Mouse (Mus musculus) lung, postnatal 14 days (tissue): ENCODE data around the gene Adamtsl4.
"Not testable (repeated sequence)": the region's sequence is repeated elsewhere in the genome, so short reads cannot be mapped to it uniquely, and the experiment has no call there.

Source experiments
- DNase-seq: peaks from one replicate; pipeline ENCODE4 v3.0.0; 2021

Gene Adamtsl4

DNA sequence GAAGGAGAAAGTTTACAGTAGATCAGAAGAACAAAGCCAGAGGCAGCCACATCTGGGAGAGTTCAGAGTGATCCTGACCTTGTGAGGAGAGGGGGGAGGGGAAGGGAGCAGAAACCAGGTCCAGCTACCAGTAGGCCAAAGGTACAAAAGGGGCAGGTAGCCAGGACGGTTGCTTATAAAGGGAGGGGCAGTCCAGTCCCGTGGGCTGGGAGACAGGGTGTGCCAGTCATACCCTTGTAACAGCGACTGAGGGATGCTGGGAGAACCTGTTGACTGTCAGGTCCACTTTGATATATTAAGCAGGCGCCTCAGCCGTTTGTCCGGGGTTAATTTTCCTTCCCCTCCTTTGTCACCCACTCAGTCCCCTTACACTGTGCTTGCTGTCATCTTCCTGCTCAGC is 12.9 kb downstream of the Adamtsl4 start:
- DNase-seq = peak; percentile 61

DNA sequence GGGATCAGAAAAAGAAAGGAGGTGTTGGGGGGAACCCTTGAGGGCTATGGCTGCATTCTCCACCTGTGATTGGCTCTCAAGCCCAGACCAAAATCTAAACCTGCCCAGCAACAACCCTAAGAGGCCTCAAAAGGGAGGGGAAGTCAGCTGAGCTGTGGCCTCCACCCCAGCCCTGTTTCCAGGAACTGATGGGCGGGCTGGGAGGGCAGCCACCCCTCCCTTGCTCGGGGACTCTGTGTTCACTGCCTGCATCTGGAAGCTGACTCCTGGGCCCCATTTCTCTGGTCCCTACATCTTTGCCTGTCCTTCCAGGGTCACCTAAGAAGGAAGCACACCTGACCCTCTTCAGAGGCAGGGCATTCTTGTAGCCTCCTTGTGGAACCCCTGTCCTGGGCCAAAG is 13.5 kb downstream of the Adamtsl4 start:
- DNase-seq = peak; percentile 80

DNA sequence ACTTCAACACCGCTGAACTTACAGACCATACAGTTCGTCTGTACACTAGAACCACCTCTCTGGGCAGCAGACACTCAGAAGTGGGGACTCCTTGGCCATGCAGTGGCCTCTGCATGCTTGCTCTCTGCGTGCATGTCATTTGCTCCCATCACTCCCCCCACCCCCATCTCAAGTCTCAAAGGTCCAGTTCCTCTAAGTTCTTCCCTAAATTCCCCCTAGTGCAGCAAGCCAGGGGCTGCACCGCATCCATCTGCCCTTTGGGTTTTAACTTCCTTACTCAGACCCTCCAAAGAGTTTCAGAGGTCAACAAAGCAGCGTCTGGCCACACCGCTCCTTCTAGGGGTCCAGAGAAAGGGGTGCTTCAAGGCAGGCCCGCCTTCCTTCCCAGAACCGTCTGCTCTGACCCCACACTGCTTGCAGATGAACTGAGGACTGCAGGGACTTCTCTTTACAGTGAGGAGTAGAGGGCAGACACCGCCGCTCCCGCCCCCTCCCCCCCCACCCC is 14.0 kb downstream of the Adamtsl4 start:
- peak; percentile 43 for DNase-seq

DNA sequence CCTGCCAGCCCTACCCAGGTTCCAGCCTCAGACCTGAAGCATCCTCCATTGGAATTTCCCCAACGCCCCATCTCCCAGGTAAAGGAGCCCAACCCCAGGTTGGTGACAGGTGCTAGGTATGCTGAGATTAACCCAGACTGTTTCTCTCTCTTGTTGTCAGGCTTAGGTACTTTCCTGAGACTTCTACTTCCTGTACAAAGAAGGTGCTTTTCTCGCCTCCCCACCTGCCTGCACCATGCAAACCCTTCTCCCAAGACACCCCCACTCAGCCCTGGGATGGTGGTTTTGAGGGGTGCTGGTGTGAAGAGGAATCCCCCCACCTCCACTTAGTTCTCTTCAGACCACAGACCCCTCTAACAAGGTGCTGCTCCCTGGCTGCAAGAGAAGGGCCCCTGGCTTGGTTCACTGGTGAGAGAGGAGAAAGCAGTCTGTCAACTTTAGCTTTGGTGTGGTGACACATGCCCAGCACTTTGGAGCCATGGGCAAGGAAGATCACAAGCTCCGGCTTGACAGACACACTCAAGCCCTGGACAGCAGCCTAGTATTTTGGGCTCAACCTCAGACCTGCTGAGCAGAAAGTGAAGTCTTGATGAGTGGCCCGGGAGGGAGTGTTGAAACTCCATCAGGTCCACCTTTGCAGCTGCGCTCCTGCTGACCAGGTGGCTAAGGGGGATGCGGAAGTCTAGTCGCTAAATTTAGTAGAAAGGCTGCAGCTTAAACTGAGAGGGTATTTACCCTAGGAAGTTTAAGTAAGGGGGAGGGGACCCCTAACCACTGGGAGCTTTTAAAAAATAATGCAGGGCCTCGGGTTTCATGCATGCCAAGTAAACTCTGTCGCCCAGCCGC is 14.6 kb downstream of the Adamtsl4 start:
- peak; percentile 41 for DNase-seq

DNA sequence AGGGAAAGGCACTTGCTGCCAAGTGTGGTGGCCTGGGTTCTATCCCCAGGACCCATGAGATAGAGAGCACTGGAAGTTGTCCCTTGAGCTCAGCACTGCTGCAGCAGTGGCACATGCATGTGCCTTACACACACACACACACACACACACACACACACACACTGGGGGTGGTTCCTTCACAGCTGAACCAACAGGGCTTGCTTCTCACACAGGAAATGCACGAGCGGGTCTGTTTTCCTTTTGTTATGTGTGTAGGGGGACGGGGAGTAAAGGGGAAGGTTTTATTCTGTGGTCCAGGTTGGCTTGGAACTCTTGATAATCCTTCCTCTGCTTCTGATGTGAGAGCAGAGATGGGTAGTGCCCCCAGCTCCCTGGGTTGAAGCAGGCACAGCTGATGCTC is 15.3 kb downstream of the Adamtsl4 start:
- no peak for DNase-seq

DNA sequence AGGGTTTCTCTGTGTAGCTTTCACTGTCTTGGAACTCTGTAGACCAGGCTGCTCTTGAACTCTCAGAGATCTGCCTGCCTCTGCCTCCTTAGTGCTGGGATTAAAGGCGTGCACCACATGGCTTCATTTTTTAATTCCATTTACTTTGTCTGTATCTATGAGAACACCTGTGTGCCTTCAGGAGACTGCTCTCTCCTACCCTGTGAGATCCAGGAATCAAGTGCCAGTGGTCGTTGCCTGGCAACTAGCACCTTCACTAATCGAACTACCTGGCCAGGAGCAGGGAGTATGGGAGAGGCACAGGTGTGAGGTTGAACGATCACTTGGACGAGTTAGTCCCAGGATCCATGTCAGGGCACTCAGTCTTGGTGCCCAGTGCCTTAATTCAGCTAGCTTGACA is 16.5 kb downstream of the Adamtsl4 start:
- DNase-seq = no peak

DNA sequence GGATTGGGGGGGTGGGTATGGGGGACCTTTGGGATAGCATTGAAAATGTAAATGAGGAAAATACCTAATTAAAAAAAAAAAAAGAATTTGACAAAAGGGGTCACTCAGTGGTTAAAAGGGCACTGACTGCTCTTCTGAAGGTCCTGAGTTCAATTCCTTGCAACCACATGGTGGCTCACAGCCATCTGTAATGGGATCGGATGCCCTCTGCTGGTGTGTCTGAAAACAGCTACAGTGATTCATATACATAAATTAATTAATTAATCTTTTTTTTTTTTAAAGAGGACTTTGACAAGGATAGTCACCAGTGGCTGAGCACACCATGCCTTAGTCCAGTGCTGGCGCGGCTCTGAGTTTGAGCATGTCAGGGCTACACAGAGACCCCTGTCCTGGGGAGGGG is 17.3 kb downstream of the Adamtsl4 start:
- DNase-seq = not testable (repeated sequence)

DNA sequence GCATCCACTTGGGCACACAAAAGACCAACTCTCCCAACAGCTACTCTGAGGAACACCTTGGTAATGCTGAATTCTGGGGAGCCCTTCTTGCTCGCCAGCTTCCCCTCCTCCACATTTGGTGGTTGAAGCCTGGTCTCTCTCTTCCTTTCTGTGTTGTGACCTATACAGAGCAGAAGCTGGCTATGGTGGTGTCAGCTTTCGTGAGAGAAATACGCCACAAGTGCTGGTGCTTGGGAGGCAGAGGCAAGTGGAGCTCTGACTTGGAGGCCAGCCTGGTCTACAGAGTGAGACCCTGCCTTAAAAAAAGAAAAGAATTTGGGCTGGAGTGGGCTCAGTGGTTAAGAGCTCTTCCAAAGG is 18.4 kb downstream of the Adamtsl4 start:
- no peak for DNase-seq

DNA sequence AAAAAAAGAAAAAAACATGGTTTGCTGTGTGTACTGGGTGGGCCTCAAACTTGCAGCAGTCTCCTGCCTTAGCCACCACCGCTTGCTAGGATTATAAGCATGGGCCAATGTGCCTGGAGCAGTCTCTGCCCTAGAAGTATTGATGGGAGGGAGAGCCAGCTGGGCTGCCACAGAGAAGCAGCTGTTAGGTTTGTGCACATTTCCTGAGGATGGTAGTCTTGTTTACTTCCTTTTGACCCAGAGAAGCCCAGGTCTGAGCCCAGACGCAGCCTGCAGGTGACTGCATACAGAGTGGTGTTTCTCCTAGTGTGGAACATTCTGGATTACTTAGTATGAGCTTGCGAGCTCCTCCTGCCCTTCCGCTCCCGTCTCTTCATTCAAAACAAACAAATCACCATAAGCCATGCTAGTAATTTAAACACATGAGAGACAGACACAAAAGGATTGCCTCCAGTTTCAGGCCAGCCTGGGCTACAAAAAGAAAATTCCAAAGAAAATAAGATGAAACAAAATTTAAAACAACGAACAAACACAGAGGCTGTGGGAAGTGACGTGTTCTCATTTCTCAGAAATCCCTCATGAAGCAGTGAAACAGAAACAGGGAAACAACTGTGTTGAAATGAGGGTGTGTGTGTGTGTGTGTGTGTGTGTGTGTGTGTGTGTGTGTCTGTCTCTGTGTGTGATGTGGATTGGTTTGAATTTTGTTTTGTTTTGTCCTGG is 19.0 kb downstream of the Adamtsl4 start:
- no peak for DNase-seq

DNA sequence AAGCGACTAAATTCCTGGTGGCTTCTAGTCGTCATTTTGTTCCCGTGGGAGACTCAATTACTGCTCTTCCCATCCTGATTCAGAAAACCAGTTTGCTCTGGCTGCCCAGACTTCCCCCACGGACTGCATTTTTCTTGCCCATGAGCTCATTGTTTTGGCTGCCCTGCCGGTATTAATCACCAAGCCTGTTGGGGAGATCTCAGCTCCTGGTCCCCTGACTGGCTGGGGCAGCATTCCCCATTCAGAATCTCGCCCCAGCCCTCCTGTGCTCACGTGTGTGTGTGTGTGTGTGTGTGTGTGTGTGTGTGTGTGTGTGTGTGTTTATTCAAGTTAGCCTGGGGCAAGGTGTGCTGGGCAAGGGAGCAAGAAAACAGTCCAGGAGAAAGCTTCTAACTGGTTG is 19.7 kb downstream of the Adamtsl4 start:
- peak; percentile 68 for DNase-seq

DNA sequence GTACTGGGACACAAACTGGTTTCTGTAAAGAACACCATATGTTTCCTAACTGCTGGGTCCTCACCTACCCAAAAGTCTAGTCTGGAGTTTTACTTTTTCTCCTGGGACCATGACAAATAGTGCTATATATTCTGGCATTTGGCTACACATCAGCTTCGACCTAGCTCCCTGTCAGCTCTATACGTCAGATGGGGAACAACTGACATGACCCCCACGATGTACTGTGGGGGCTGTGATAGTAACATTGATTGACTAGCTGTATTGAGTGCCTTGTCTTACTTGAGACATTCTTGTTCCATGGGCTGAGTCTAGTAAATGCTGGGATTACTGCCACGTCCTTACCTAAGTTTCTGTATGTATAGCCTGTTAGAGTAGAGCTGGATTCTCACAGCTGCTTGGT is 20.2 kb downstream of the Adamtsl4 start:
- DNase-seq = no peak

DNA sequence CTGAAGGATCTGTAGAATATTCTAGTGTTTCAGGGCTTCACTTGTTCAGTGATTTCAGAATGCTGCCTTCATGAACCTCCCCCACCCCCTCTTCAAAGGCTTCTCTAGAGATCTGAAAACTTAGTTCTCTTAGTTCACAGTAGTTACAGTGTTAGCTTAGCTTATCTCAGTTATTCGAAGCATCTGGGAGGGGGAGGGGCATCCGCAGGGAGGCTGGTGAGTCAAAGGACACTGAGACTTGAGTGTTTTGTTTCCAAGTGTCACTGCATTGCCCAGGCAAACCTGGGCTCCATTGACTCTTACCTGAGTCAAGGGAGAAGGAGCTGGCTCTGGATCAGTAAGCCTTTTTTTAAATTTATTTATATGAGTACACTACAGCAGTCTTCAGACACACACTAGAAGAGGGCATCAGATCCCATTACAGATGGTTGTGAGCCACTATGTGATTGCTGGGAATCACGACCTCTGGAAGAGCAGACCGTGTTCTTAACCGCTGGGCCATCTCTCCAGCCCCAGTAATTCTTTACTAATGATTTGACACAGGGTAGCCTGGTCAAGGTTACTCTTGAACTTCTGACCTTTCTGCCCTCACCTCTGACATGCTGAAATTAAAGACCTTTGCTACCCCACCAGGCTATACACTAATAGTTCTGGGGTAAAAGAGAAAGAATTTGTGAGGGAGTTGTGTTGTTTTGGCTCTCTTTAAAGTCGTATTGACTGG is 21.4 kb downstream of the Adamtsl4 start:
- DNase-seq = peak; percentile 81

DNA sequence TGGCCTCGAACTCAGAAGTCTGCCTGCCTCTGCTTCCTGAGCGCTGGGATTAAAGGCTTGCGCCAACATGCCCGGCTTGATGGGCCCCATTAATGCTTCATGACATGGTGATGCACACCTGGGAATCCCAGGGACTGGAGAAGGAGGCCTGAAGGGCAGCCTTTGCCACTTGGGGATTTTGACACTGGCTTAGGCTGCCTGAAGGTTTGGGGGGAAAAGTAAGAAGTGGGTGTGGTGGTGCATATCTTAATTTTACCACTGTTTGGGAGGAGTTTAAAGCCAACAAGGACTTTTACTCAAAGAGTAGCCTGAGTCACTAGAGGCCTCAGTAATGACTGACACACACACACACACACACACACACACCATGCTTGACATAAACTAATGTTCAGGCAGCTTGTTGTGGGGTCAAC is 22.8 kb downstream of the Adamtsl4 start:
- no peak for DNase-seq

DNA sequence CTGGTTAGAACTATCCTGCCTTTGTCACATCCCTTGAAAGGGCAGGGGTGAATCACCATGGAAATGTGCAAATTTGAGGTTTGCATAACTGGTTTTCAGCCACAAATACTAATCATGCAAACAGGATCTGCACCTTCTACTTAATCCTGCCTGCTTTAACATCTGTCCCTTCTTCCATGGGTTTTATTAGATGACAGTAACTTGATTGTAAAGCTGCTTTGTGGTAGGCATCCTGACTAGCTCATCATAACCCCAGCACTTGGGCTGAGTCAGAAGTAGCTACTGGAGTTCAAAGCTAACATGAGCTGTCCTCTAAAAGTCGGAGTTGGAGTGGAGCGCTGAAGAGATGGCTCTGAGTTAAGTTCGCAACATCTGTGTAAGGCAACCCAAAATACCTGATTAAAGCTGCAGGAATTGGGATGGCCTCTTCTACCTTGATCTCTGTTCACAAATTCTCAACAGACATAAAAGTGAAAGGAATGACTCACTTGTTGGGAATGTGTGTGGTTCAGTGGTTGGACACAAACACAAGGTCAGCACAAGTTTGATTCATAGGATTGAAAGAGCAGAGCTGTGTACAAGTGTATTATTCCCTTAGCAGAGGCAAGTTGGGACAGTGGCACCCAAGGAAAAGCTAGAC is 23.6 kb downstream of the Adamtsl4 start:
- no peak for DNase-seq

DNA sequence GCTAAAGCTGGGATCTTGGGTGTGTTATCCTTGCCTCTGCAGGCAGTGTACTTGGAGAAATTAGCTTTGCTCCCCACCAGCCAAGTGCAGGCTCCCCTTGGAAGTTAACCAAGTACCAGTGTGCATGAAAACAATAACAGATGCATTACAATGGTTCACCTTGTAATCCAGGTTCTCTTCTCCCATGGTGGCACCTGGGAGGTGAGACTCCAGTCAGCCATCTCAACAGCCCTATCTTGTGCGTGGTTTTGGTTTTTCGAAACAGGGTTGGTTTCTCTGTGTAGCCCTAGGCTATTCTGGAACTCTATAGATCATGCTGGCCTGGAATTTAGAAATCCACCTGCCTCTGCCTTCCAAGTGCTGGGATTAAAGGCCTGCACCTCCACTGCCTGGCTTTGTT is 24.2 kb downstream of the Adamtsl4 start:
- no peak for DNase-seq

DNA sequence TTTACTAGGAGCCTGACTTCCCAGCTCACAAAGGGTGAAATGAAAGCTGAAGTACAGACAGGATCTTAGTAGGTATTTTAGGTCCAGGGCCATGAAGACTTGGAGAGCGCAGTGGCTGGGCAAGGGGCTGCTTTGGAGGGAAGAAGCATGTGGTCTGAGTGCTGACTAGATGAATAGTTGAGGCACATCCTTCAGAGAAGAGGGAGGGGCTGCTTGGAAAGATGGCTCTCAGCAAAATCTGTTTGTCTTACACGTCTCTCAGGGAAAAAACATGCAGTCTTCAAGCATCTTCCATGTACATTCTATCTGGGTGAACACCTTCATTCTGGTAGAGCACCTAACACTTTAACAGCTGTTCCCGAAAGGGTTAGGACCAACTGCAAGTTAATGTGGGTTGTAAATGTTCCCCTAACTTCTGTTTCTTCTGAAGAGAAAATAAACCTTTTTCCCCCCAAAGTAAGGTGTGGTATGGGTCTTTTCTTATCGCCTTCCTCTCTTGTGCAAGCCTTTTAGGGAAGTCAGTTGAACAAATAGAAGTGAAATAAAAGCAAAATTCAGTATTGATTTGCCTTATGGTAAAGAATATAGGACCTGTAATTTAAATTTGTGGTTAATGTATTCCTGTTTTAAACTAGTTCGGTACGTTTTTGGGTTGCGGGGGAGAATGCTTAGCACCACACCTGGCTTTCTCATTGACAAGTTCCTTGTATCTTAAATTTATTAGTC is 24.8 kb downstream of the Adamtsl4 start:
- DNase-seq = no peak

DNA sequence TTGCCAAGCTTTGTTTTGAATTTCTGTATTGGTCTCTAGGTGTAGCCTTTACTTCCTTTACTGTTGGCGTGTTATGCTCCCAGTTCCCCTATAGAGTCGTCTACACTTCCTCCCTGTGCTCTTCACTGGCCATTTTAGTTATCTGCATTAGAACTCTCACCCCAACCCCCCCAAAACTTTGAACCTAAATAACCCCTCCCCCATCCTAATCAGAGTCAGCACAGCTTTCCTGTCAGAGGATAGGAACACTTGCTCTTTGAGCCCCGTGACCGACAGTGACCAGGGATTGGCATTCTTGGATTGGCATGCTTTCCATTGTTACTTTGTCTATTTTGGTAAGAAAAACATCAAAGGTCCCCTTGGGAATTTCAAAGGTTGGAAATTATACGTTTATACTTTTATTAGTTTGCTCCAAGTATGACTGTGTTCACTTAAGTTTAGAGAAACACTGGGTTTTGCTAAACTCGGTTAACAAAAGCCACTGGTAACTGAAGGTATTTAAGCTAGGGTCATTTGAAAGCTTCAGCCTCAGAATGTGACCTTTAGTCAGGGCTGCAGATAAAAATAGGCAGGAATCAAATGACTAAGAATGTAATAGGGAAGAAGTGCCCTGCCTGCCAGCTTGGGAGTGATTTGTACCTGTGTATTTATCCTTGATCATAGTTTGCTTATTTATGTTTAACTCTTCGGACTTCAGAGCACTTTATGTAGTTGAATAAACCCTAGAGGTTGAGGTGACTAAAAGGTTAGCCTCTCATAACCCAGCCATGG is 25.6 kb downstream of the Adamtsl4 start:
- DNase-seq = no peak

DNA sequence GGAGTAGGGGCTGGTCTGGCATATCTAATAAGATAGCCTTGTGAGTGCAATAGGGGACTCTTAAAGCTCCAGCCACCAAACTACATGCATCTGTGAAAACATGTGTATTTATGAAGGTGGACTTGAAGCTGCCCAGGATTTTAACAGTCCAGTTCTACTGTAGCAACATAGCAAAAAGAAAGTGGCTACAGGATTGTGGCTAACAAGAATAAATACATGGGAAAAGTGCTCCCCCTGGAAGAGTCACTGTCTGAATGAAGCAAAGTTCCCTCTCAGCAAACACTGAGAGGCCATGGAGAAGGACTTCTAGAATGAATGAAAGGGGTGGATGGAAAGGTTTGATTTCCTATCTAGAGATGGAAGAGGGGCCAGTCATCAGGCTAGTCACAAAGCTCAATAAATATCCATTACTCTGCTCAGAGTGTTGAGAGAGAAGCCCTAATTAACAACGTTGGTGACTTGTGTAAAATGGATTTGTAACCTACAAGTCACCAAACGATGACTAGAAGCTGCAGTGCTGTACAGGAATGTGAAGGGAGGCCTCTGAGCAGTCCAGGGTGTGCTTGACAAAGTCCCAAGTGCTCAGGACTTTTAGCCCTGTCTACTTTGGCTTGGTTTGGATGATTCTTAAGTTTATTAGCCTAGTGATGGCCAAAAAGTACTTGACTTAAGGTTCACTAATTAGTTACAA is 26.8 kb downstream of the Adamtsl4 start:
- DNase-seq = no peak

DNA sequence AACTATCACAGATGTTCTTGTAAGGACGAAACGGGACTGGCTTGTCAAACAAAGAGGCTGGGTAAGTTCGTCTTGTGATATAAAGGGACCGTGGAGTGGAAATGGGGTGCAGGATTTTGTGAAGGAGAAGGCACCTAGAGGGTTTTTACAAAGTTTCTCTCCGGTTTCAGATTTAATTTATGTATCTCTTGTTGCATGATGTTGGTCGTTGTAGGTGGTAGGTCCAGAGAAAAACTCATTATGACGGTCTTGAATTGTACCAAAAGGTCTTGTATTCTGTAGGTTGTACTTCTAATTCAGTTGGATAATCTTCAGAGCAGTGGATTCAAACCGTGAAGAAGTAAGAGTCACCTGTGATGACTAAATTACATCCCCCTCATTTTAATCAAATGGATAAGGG is 27.8 kb downstream of the Adamtsl4 start:
- DNase-seq = no peak

DNA sequence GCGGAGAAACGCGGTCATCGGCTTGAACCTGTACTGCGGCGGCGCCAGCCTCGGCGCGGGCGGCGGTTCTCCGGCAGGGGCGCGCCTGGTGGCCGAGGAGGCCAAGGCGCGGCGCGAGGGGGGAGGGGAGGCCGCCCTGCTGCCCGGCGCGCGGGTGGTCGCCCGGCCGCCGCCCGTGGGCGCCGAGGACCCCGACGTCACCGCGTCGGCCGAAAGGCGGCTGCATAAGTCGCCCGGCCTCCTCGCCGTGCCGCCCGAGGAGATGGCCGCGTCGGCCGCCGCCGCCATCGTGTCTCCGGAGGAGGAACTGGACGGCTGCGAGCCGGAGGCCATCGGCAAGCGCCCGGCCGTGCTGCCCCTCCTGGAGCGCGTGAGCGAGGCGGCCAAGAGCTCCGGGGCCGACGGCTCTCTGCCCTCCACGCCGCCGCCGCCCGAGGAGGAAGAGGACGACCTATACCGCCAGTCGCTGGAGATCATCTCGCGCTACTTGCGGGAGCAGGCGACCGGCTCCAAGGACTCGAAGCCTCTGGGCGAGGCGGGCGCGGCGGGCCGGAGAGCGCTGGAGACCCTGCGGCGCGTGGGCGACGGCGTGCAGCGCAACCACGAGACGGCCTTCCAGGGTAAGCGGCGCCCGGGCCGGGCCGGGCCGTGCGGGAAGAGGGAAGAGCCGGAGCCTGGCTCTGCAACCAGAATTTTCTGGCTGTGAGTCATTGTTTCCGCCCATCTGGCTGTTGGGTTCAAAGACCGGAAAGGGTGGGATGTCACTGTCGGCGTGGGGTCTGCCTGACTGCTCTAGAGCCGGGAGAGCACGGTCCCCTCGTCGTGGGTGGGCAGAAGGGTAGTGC is 28.6 kb downstream of the Adamtsl4 start:
- DNase-seq = peak; percentile 79
